Mouse (Mus musculus) heart, postnatal 0 days (tissue): ENCODE results near the gene Gm10188. TPM values are rescaled to one million over a fixed set of nuclear protein-coding genes. Genes with fewer than 3 reads are reported as not detected.

ENCODE experiments used
- ATAC-seq: fragments of 200-750 bp; cut with Nextera tagmentation; 2 replicates; pipeline ENCODE4 v1.8.0; 2017; ENCODE audit warnings: low read depth, moderate number of reproducible peaks, moderate library complexity; ENCODE audit not compliant: insufficient read depth
- DNase-seq: peaks from one replicate; pipeline ENCODE4 v3.0.0-alpha.2; 2016; ENCODE audit warnings: low spot score
- H3K27ac ChIP-seq: fragments of 300-500 bp; sonication (generic); 2 replicates; pipeline ENCODE4 v1.5.1; 2014; ENCODE audit warnings: low read depth, mild to moderate bottlenecking
- H3K27me3 ChIP-seq: fragments of 300-500 bp; sonication (generic); 2 replicates; pipeline ENCODE4 v1.6.1; 2014; ENCODE audit warnings: low read length, mixed read lengths; ENCODE audit not compliant: control insufficient read depth, insufficient read depth
- H3K36me3 ChIP-seq: fragments of 300-500 bp; sonication (generic); replicated peaks from 2 replicates; pipeline ENCODE4 v1.6.1; 2014; ENCODE audit warnings: low read length, mixed read lengths; ENCODE audit not compliant: control insufficient read depth, insufficient read depth
- H3K4me1 ChIP-seq: fragments of 300-500 bp; sonication (generic); 2 replicates; pipeline ENCODE4 v1.6.1; 2014; ENCODE audit warnings: antibody characterized with exemption; ENCODE audit not compliant: control insufficient read depth, insufficient read depth
- H3K4me2 ChIP-seq: fragments of 300-500 bp; sonication (generic); 2 replicates; pipeline ENCODE4 v1.6.1; 2014; ENCODE audit warnings: low read depth, mild to moderate bottlenecking, low read length, moderate library complexity
- H3K4me3 ChIP-seq: fragments of 300-500 bp; sonication (generic); 2 replicates; pipeline ENCODE4 v1.5.1; 2014; ENCODE audit warnings: low read depth, low read length
- H3K9ac ChIP-seq: fragments of 300-500 bp; sonication (generic); replicated peaks from 2 replicates; pipeline ENCODE4 v1.6.1; 2014; ENCODE audit warnings: low read depth, low read length, mixed read lengths
- H3K9me3 ChIP-seq: fragments of 300-500 bp; sonication (generic); replicated peaks from 2 replicates; pipeline ENCODE4 v1.6.1; 2016; ENCODE audit warnings: low read length; ENCODE audit not compliant: control insufficient read depth
- CTCF ChIP-seq: IDR thresholded peaks from 2 replicates; pipeline ENCODE4 v1.5.1; 2016; ENCODE audit warnings: antibody characterized with exemption, control low read depth, low read depth
- EP300 ChIP-seq: IDR thresholded peaks from 2 replicates; pipeline ENCODE4 v1.6.1; 2016; ENCODE audit warnings: antibody characterized with exemption, low read depth
- WGBS: fragments of 180-500 bp; shearing (Covaris S2); extraction: QIAGEN DNeasy Blood & Tissue Kit; methylation state at CpG from one replicate; pipeline ENCODE4 v1.1.7; 2014; 5-methylcytosine and 5-hydroxymethylcytosine counted together
- polyA plus RNA-seq: library from polyadenylated mRNA; unstranded; fragments of >200 nt; fragmentation: Nextera tagmentation; extraction: Ambion mirVana; gene quantifications from 2 replicates; pipeline ENCODE4 v1.2.1, GENCODE M21; 2015
- total RNA-seq: library from RNA; depleted of rRNA; stranded (reverse); fragments of >200 nt; gene quantifications from 2 replicates; pipeline ENCODE4 v1.2.3, GENCODE M21; 2014; ENCODE audit warnings: low replicate concordance

Gm10188 gene
- total and polyA plus RNA-seq, 2 experiments from 2014 or later, result not detected

GRCm38 (mm10) chr1:132210922-132211321 is 18.6 kb downstream of the Gm10188 start:
- no peak overlapping the region for H3K9ac ChIP-seq
- H3K27me3 ChIP-seq, result peaks cover 40% of the 10 kb centered on the region
- no peaks in the 10 kb centered on the region for H3K9me3 ChIP-seq
- 23% methylated on average over 7 of the region's 7 CpGs for WGBS
- H3K27ac ChIP-seq, result no peak overlapping the region
- ATAC-seq, result no peak
- no peak overlapping the region for H3K4me3 ChIP-seq
- no peaks in the 10 kb centered on the region for H3K36me3 ChIP-seq
- no peaks in the 10 kb centered on the region for H3K4me1 ChIP-seq
- no peak overlapping the region for H3K4me2 ChIP-seq
- peak; percentile 6 for DNase-seq
- TF ChIP-seq CTCF (peak; percentile 49), EP300 (no peak)

- ATAC-seq, result no peak
- no peaks in the 10 kb centered on the region for H3K4me1 ChIP-seq
Observed at GRCm38 (mm10) chr1:132209400-132209799, 20.2 kb downstream of the Gm10188 start.

GRCm38 (mm10) chr1:132208154-132208553 is 21.4 kb downstream of the Gm10188 start:
- peaks cover 53% of the 10 kb centered on the region for H3K27me3 ChIP-seq
- peak; percentile 3 for DNase-seq

More at GRCm38 (mm10) chr1:132209400-132209799, 20.2 kb downstream of the Gm10188 start:
- 81% methylated on average over 10 of the region's 10 CpGs for WGBS
- no peak for DNase-seq
- TF ChIP-seq EP300 (no peak), CTCF (no peak)
- Histone ChIP-seq H3K27me3 (peaks cover 46% of the 10 kb centered on the region), H3K27ac (no peak overlapping the region), H3K4me2 (no peak overlapping the region), H3K4me3 (no peak overlapping the region), H3K9me3 (no peaks in the 10 kb centered on the region), H3K36me3 (no peaks in the 10 kb centered on the region), H3K9ac (no peak overlapping the region)

GRCm38 (mm10) chr1:132206828-132207227 is 22.7 kb downstream of the Gm10188 start:
- no peak overlapping the region for H3K4me2 ChIP-seq
- no peak overlapping the region for H3K27ac ChIP-seq
- DNase-seq (no peak), ATAC-seq (no peak)
- WGBS, result 60% methylated on average over 3 of the region's 3 CpGs
- H3K9ac ChIP-seq, result no peak overlapping the region
- H3K9me3 ChIP-seq, result no peaks in the 10 kb centered on the region
- H3K4me1 ChIP-seq, result no peaks in the 10 kb centered on the region
- no peaks in the 10 kb centered on the region for H3K36me3 ChIP-seq
- H3K4me3 ChIP-seq, result no peak overlapping the region
- no peak for TF ChIP-seq CTCF
- peaks cover 47% of the 10 kb centered on the region for H3K27me3 ChIP-seq

More at GRCm38 (mm10) chr1:132208154-132208553, 21.4 kb downstream of the Gm10188 start:
- ATAC-seq, result no peak
- WGBS, result 8% methylated on average over 4 of the region's 4 CpGs
- H3K4me2 ChIP-seq, result no peak overlapping the region
- no peak overlapping the region for H3K9ac ChIP-seq
- no peaks in the 10 kb centered on the region for H3K9me3 ChIP-seq
- H3K4me1 ChIP-seq, result no peaks in the 10 kb centered on the region
- no peaks in the 10 kb centered on the region for H3K36me3 ChIP-seq
- no peak for TF ChIP-seq CTCF
- TF ChIP-seq EP300, result no peak
- H3K27ac ChIP-seq, result no peak overlapping the region
- no peak overlapping the region for H3K4me3 ChIP-seq

GRCm38 (mm10) chr1:132205958-132206357 is 23.6 kb downstream of the Gm10188 start:
- Histone ChIP-seq H3K27me3 (peaks cover 43% of the 10 kb centered on the region), H3K9me3 (no peaks in the 10 kb centered on the region), H3K36me3 (no peaks in the 10 kb centered on the region), H3K4me3 (no peak overlapping the region), H3K9ac (no peak overlapping the region), H3K4me1 (no peaks in the 10 kb centered on the region), H3K27ac (no peak overlapping the region), H3K4me2 (no peak overlapping the region)
- DNase-seq, result peak; percentile 4
- no peak for TF ChIP-seq EP300
- no peak for TF ChIP-seq CTCF
- no peak for ATAC-seq
- 56% methylated on average over 5 of the region's 5 CpGs for whole genome bisulfite sequencing

GRCm38 (mm10) chr1:132202771-132203170 is 26.8 kb downstream of the Gm10188 start:
- no peaks in the 10 kb centered on the region for H3K4me1 ChIP-seq
- 81% methylated on average over 5 of the region's 5 CpGs for WGBS

More at GRCm38 (mm10) chr1:132202771-132203170, 26.8 kb downstream of the Gm10188 start:
- ATAC-seq (no peak), DNase-seq (no peak)
- no peaks in the 10 kb centered on the region for H3K36me3 ChIP-seq
- H3K9me3 ChIP-seq, result no peaks in the 10 kb centered on the region
- H3K27me3 ChIP-seq, result peaks cover 48% of the 10 kb centered on the region
- no peak overlapping the region for H3K9ac ChIP-seq
- H3K27ac ChIP-seq, result no peak overlapping the region
- H3K4me2 ChIP-seq, result no peak overlapping the region
- no peak overlapping the region for H3K4me3 ChIP-seq
- no peak for TF ChIP-seq CTCF
- no peak for TF ChIP-seq EP300
